Mouse (Mus musculus) embryonic fibroblast, embryonic 13.5 days (primary cell): ENCODE measurements around the gene Gaa. TPM values are rescaled to one million over a fixed set of nuclear protein-coding genes. Genes with fewer than 3 reads are reported as not detected.
"Not testable (repeated sequence)": the region's sequence is repeated elsewhere in the genome, so short reads cannot be mapped to it uniquely, and the experiment has no call there.

Experiments
- H3K27ac ChIP-seq: 2 replicates; pipeline ENCODE4 v1.5.1; 2012; ENCODE audit warnings: low read length, control low read depth, inconsistent platforms; ENCODE audit not compliant: insufficient read depth
- H3K4me1 ChIP-seq: 2 replicates; pipeline ENCODE4 v1.6.1; 2011; ENCODE audit warnings: low read length; ENCODE audit not compliant: control insufficient read depth, insufficient read depth
- H3K4me3 ChIP-seq: 2 replicates; pipeline ENCODE4 v1.5.1; 2011; ENCODE audit warnings: mild to moderate bottlenecking, control low read depth, low read length; ENCODE audit not compliant: insufficient read depth
- CTCF ChIP-seq: IDR thresholded peaks from 2 replicates; pipeline ENCODE4 v1.5.1; 2011; ENCODE audit warnings: mild to moderate bottlenecking, control low read depth, low read length, moderate library complexity, borderline replicate concordance; ENCODE audit not compliant: insufficient read depth
- POLR2A ChIP-seq: IDR thresholded peaks from 2 replicates; pipeline ENCODE4 v1.6.1; 2011; ENCODE audit warnings: low read depth, mild to moderate bottlenecking, control low read depth, low read length, moderate library complexity
- polyA plus RNA-seq: library from polyadenylated mRNA; stranded (reverse); fragments of >200 nt; gene quantifications from 2 replicates; pipeline ENCODE4 v1.2.4, GENCODE M21; 2011; ENCODE audit warnings: low read depth; ENCODE audit not compliant: missing spikeins, insufficient read length

Gene Gaa
- polyA plus RNA-seq, 1 experiment: 131 TPM

GRCm38 (mm10) chr11:119250998-119251397 is 16.7 kb upstream of the Gaa start:
- Histone ChIP-seq H3K27ac (no peak overlapping the region), H3K4me3 (no peak overlapping the region), H3K4me1 (no peaks in the 10 kb centered on the region)
- TF ChIP-seq POLR2A (no peak), CTCF (no peak)

DNA sequence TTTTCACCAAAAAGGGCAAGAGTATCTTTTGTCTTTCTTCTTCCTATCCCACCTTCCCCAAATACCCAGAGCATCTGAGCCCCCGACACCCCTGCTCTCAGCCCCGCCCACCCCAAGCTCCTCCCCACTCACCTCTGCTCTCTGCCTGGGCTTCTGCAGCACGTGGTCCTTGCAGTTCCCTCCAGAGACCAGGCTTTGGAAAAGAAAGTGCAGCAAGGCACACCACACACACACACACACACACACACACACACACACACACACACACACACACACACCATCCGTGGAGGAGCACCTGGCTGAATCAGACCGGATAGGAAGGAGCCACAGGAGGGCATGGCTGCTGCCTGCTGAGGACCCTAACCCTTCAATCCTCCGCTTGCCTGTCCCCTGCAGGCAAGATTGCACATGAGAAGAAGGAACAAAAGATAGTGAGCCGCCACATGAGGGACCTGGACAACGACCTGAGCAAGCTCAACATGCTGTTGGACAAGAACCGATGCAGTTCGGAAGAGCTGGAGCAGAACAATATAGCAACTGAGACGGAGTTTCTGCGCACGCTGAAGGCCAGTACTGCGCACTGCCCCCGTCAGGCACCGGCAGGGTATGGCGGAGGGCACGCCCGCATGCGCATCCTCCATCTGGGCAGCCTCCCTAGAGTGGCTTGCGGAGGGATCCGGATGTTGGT is 14.7 kb upstream of the Gaa start:
- TF ChIP-seq CTCF: peak; percentile 72; the same call in 1 of the 2 replicates
- no peak for TF ChIP-seq POLR2A
- Histone ChIP-seq H3K4me1 (no peaks in the 10 kb centered on the region), H3K27ac (no peak overlapping the region), H3K4me3 (no peak overlapping the region)

- not testable (repeated sequence) for H3K27ac ChIP-seq, H3K4me1 ChIP-seq, H3K4me3 ChIP-seq
These were observed 11.1 kb upstream of the Gaa start for GRCm38 (mm10) chr11:119256557-119256956.

- TF ChIP-seq CTCF: no peak
- Histone ChIP-seq H3K27ac (no peak overlapping the region), H3K4me1 (no peaks in the 10 kb centered on the region), H3K4me3 (no peak overlapping the region)
These were observed 9.5 kb upstream of the Gaa start for GRCm38 (mm10) chr11:119258216-119258571.

- no peak overlapping the region for H3K4me3 ChIP-seq
- 0 out of 2 replicates have a peak overlapping the region, but pooled peaks have one; percentile 5 for H3K27ac ChIP-seq
- TF ChIP-seq CTCF (no peak), POLR2A (peak; percentile 66)
- H3K4me1 ChIP-seq: no peaks in the 10 kb centered on the region
These were observed 8.9 kb upstream of the Gaa start for GRCm38 (mm10) chr11:119258572-119259322.

DNA sequence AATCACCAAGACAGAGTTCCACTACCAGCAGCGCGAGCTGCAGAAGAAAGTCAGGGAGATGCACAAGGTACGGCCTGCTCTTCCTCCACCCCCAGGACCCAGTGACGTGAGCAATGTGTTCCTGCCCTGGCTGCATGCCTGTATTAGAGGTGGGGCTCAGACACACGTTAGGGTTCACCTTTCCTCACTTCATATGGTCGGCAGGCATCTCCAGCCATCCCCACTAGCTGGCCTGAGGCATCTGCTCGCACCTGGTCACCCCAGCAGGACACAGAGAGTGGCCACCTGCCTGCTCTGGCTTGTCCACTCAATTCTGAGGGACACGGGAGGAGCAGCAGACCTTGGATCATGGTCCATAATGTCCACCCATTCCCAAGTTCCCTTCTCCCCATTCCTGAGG is 7.7 kb upstream of the Gaa start:
- H3K4me3 ChIP-seq: no peak overlapping the region
- no peak overlapping the region for H3K27ac ChIP-seq
- H3K4me1 ChIP-seq: no peaks in the 10 kb centered on the region
- TF ChIP-seq POLR2A (no peak), CTCF (no peak)

- TF ChIP-seq CTCF (no peak), POLR2A (no peak)
- Histone ChIP-seq H3K4me3 (no peak overlapping the region), H3K4me1 (no peaks in the 10 kb centered on the region), H3K27ac (no peak overlapping the region)
These were observed 3.3 kb upstream of the Gaa start for GRCm38 (mm10) chr11:119264413-119264812.

DNA sequence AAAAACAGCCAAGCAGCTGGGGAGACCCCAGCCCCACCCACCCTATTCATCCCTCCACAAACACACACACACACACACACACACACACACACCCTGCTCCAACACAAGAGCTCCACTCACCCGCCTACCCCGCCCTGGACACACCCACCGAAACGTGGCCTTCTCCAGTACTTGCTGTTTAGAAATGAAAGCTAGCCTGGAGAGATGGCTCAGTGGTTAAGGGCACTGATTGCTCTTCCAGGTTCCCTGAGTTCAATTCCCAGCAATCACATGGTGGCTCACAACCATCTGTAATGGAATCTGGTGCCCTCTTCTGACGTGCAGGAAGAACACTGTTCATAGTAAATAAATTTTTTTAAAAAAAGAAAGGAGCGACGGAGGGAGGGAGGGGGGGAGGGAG is 1.9 kb upstream of the Gaa start:
- Histone ChIP-seq H3K4me1 (no peaks in the 10 kb centered on the region), H3K4me3 (no peak overlapping the region), H3K27ac (no peak overlapping the region)
- TF ChIP-seq POLR2A: no peak
- no peak for TF ChIP-seq CTCF

DNA sequence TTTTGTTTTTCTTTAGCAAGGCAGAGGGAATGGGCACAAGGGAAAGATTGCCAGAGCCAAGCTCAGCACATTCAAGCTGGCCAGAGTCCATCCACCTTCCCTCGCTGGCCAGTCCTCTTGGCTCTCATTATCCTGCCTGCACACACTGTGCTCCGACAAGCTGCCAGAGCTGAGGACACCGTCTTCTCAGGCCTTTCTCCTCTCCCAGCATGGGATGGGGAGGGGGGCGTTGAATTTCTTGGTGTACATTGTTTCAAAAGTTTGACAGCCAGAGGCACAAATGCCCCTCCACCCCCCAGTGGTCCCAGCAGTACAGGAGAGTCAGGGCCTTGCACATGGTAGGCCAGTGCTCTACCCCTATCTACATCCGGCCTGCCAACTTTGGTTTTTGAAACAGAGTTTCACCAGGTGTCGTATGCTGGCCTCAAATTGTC is 429 bp upstream of the Gaa start:
- TF ChIP-seq POLR2A: no peak
- TF ChIP-seq CTCF: no peak
- Histone ChIP-seq H3K27ac (no peak overlapping the region), H3K4me3 (no peak overlapping the region), H3K4me1 (no peaks in the 10 kb centered on the region)

GRCm38 (mm10) chr11:119268557-119269195 is 989 bp downstream of the Gaa start:
- no peak for TF ChIP-seq CTCF
- no peak for TF ChIP-seq POLR2A
- Histone ChIP-seq H3K27ac (no peak overlapping the region), H3K4me1 (no peaks in the 10 kb centered on the region), H3K4me3 (peak overlapping the region; percentile 72)

GRCm38 (mm10) chr11:119272492-119272891 is 4.8 kb downstream of the Gaa start:
- H3K27ac ChIP-seq, H3K4me1 ChIP-seq, H3K4me3 ChIP-seq: not testable (repeated sequence)
